Mouse (Mus musculus) forebrain, embryonic 14.5 days (tissue): ENCODE measurements around the gene Pitpnm1. TPM values are rescaled to one million over a fixed set of nuclear protein-coding genes. Genes with fewer than 3 reads are reported as not detected.
A peak's percentile ranks its signal among the peaks of the same experiment; 100 is the strongest.

Source experiments
- ATAC-seq: fragments of 200-750 bp; cut with Nextera tagmentation; 2 replicates; pipeline ENCODE4 v1.8.0; 2017; ENCODE audit warnings: mild to moderate bottlenecking, moderate library complexity
- DNase-seq: peaks from one replicate; pipeline ENCODE4 v3.0.0-alpha.2; 2015; ENCODE audit warnings: low spot score
- H3K27ac ChIP-seq: fragments of 300-500 bp; sonication (generic); 2 replicates; pipeline ENCODE4 v1.5.1; 2014; ENCODE audit warnings: low read depth, mild to moderate bottlenecking, control low read depth, low read length, moderate library complexity
- H3K27me3 ChIP-seq: fragments of 300-500 bp; sonication (generic); replicated peaks from 2 replicates; pipeline ENCODE4 v1.6.1; 2014; ENCODE audit warnings: low read length, control low read depth, mixed read lengths; ENCODE audit not compliant: control insufficient read depth, insufficient read depth
- H3K36me3 ChIP-seq: fragments of 300-500 bp; sonication (generic); 2 replicates; pipeline ENCODE4 v1.6.1; 2014; ENCODE audit warnings: low read length, control low read depth; ENCODE audit not compliant: control insufficient read depth, insufficient read depth
- H3K4me1 ChIP-seq: fragments of 300-500 bp; sonication (generic); 2 replicates; pipeline ENCODE4 v1.6.1; 2014; ENCODE audit warnings: antibody characterized with exemption, low read length, control low read depth; ENCODE audit not compliant: control insufficient read depth, insufficient read depth
- H3K4me2 ChIP-seq: fragments of 300-500 bp; sonication (generic); 2 replicates; pipeline ENCODE4 v1.6.1; 2014; ENCODE audit warnings: mild to moderate bottlenecking, control low read depth, low read length
- H3K4me3 ChIP-seq: fragments of 300-500 bp; sonication (generic); 2 replicates; pipeline ENCODE4 v1.5.1; 2014; ENCODE audit warnings: low read depth, low read length, control low read depth
- H3K9ac ChIP-seq: fragments of 300-500 bp; sonication (generic); 2 replicates; pipeline ENCODE4 v1.6.1; 2014; ENCODE audit warnings: mild to moderate bottlenecking, low read length, control low read depth, moderate library complexity
- H3K9me3 ChIP-seq: fragments of 300-500 bp; sonication (generic); replicated peaks from 2 replicates; pipeline ENCODE4 v1.6.1; 2016; ENCODE audit warnings: low read length, control low read depth, mixed read lengths; ENCODE audit not compliant: control insufficient read depth
- WGBS: fragments of 180-500 bp; shearing (Covaris S2); extraction: QIAGEN DNeasy Blood & Tissue Kit; methylation state at CpG from one replicate; pipeline ENCODE4 v1.1.7; 2014; 5-methylcytosine and 5-hydroxymethylcytosine counted together
- polyA plus RNA-seq: library from polyadenylated mRNA; unstranded; fragments of >200 nt; fragmentation: Nextera tagmentation; extraction: Ambion mirVana; gene quantifications from 2 replicates; pipeline ENCODE4 v1.2.1, GENCODE M21; 2014

Gene Pitpnm1
- polyA plus RNA-seq, 1 experiment from 2014 or later = 29.1 TPM

DNA sequence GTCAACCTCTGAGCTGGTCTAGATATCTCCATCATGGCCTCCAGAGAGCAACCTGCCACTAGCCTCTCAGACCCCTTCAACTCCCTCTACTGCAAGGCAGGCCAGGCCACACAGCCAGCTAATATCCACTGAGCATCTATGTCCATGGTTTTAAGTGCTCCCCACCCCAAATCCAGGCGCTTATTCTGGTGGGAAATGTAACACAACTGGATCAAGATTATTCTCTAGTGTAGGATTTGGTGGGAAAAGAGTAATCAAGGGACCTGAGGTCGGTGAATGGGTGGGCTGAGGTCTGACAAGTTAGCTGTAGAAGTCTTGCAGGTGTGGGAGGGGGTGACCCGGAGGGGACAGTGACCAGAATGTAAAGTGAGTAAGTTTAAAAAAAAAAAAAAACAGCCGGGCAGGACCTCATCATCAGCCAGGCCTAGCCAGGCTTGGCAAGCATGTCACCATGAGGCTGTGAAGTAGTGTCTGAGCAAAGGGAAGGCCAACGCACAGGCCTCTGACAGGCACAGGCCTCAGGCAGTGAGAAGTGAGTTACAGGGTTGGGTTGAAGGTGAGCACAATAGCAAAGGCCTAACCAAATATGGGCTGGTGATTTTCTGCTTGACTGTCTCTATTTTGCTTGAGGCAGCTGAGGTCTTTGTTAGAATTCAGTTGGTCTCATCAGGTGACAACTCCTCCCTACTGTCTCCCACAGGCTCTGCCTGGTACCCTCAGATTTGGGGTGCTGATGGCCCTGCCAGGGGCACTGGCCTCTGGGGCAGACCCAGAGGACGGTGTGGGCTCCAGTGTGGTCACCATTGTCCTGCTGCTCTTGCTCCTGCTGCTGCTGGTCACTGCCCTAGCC lies 55.6 kb downstream of the Pitpnm1 start:
- H3K4me3 ChIP-seq = no peak overlapping the region
- no peak for DNase-seq
- H3K9ac ChIP-seq = no peak overlapping the region
- no peak overlapping the region for H3K4me2 ChIP-seq
- H3K9me3 ChIP-seq = no peaks in the 10 kb centered on the region
- WGBS = 63% methylated on average over 6 of the region's 6 CpGs
- peaks cover 76% of the 10 kb centered on the region for H3K36me3 ChIP-seq
- no peaks in the 10 kb centered on the region for H3K4me1 ChIP-seq
- ATAC-seq = no peak
- H3K27ac ChIP-seq = no peak overlapping the region
- no peaks in the 10 kb centered on the region for H3K27me3 ChIP-seq

GRCm38 (mm10) chr19:4156073-4156579 lies 56.3 kb downstream of the Pitpnm1 start:
- WGBS = 72% methylated on average over 20 of the region's 20 CpGs
- Histone ChIP-seq H3K4me1 (no peaks in the 10 kb centered on the region), H3K36me3 (peaks cover 75% of the 10 kb centered on the region), H3K27me3 (no peaks in the 10 kb centered on the region), H3K4me2 (no peak overlapping the region), H3K27ac (no peak overlapping the region), H3K9me3 (no peaks in the 10 kb centered on the region), H3K4me3 (no peak overlapping the region), H3K9ac (no peak overlapping the region)
- DNase-seq (no peak), ATAC-seq (no peak)

- H3K9ac ChIP-seq = no peak overlapping the region
- DNase-seq (no peak), ATAC-seq (no peak)
- WGBS = 88% methylated on average over 12 of the region's 12 CpGs
- H3K4me2 ChIP-seq = no peak overlapping the region
- no peak overlapping the region for H3K4me3 ChIP-seq
- H3K27ac ChIP-seq = no peak overlapping the region
- H3K4me1 ChIP-seq = no peaks in the 10 kb centered on the region
- no peaks in the 10 kb centered on the region for H3K27me3 ChIP-seq
- H3K9me3 ChIP-seq = no peaks in the 10 kb centered on the region
- peaks cover 74% of the 10 kb centered on the region for H3K36me3 ChIP-seq
These were observed 57.0 kb downstream of the Pitpnm1 start for GRCm38 (mm10) chr19:4156771-4157170.

- peaks cover 10% of the 10 kb centered on the region for H3K4me1 ChIP-seq
- H3K9ac ChIP-seq = no peak overlapping the region
- no peak overlapping the region for H3K4me3 ChIP-seq
- DNase-seq = no peak
- H3K36me3 ChIP-seq = peaks cover 56% of the 10 kb centered on the region
- no peak overlapping the region for H3K4me2 ChIP-seq
- WGBS = 95% methylated on average over 8 of the region's 8 CpGs
- H3K27ac ChIP-seq = no peak overlapping the region
- H3K27me3 ChIP-seq = no peaks in the 10 kb centered on the region
- no peaks in the 10 kb centered on the region for H3K9me3 ChIP-seq
- no peak for ATAC-seq
These were observed 59.3 kb downstream of the Pitpnm1 start for GRCm38 (mm10) chr19:4159049-4159448.

DNA sequence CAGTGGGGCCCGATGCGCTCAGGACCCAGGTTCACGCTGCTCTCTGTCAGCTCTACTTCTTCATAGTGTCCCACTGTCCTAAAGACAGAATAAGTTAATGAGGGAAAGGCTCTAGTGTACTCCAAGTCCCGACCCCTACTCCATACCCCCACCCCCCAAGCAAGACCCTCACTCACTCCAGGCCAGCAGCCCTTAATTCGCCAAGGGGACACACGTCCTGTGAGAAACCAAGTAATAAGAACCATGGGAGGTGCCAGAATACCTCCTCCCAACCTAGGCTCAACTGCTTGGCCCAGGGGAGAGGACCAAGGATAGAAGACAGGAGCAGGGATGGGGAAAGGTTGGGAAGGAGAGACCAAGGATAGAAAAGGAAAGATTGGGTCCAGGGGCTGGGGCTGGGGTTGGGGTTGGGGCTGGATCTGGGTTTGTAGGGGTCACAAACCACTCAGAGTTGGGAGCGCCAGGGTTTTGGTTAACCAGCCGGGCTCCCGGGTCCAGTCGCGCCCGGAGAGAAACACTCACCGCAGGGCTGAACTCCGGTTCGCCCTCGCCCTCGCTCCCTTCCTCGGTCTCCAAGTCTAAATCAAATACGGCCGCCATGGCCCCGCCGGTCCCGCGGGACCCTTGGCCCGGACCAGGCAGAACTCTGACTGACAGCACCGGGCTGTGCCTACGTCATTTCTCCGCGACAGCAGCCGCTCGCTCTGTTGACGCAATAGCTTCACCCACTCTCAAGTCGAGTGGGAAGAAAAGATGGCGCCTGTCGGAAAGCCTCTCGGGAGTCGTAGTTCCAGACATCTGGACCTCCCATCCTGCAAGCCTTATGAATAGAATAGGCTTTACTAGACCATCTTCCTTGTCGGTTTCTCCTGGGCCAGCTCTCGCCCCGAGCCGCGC lies 63.1 kb downstream of the Pitpnm1 start, which contains the start of gene Rps6kb2:
Gene Rps6kb2 (minus strand): TSS at position 709 of the 897 bp plus-strand sequence.
- H3K27ac ChIP-seq = peak within 1 kb of the TSS; percentile 80
- ATAC-seq = peak; percentile 95
- no peaks in the 10 kb centered on the region for H3K9me3 ChIP-seq
- no peaks in the 10 kb centered on the region for H3K27me3 ChIP-seq
- peaks cover 31% of the 10 kb centered on the region for H3K36me3 ChIP-seq
- WGBS = 6% methylated on average over 42 of the region's 42 CpGs
- H3K4me3 ChIP-seq = peak within 1 kb of the TSS; percentile 68
- H3K4me2 ChIP-seq = peak within 1 kb of the TSS; percentile 97
- peak within 1 kb of the TSS; percentile 74 for H3K9ac ChIP-seq
- DNase-seq = peak; percentile 99
- peaks cover 10% of the 10 kb centered on the region for H3K4me1 ChIP-seq

DNA sequence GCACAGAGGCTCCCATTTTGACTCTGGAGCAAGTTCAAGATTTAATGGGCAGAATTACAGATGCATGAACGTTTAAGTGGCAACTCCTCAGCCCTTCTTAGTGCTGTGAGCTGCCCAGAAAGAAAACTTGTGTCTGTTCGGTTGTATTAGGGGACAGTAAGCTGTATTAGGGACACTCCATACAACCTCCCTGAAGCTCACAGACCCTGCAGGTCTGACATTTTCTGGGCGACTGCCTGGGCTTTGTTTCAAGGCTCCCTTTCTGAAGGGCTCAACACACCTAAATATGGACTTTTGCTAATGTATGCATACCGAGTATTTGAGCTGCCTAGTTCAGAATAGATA lies 63.7 kb downstream of the Pitpnm1 start:
- ATAC-seq = peak; percentile 30; the same call in 1 of the 2 replicates
- Histone ChIP-seq H3K4me2 (peak overlapping the region; percentile 97), H3K9me3 (no peaks in the 10 kb centered on the region), H3K36me3 (peaks cover 25% of the 10 kb centered on the region), H3K27me3 (no peaks in the 10 kb centered on the region), H3K4me3 (peak overlapping the region; percentile 68), H3K9ac (peak overlapping the region; percentile 74), H3K4me1 (peaks cover 10% of the 10 kb centered on the region), H3K27ac (peak overlapping the region; percentile 80)
- no peak for DNase-seq
- 31% methylated on average over 4 of the region's 4 CpGs for WGBS

Other genes starting within 250 kb of the Pitpnm1 start
- 32.0 and 49.5 TPM in 2 replicates for gene Chka, start 248.2 kb upstream of the Pitpnm1 start, polyA plus RNA-seq
- gene Tcirg1, start 192.9 kb upstream of the Pitpnm1 start, polyA plus RNA-seq = 5.8 and 9.1 TPM in 2 replicates
- gene Ndufs8, start 187.2 kb upstream of the Pitpnm1 start, polyA plus RNA-seq = 243 and 301 TPM in 2 replicates
- gene Aldh3b1, start 170.2 kb upstream of the Pitpnm1 start, polyA plus RNA-seq = 1.9 and 2.0 TPM in 2 replicates
- 7.5 and 9.4 TPM in 2 replicates for gene Unc93b1, start 164.8 kb upstream of the Pitpnm1 start, polyA plus RNA-seq
- gene Aldh3b3, start 141.4 kb upstream of the Pitpnm1 start, polyA plus RNA-seq = not detected in 2 replicates
- gene Aldh3b2, start 127.7 kb upstream of the Pitpnm1 start, polyA plus RNA-seq = 0.36 and 0.42 TPM in 2 replicates
- gene Acy3, start 113.4 kb upstream of the Pitpnm1 start, polyA plus RNA-seq = 1.8 and 2.3 TPM in 2 replicates
- gene Tbx10, start 107.2 kb upstream of the Pitpnm1 start, polyA plus RNA-seq = not detected in 2 replicates
- 35.6 and 41.1 TPM in 2 replicates for gene Nudt8, start 99.4 kb upstream of the Pitpnm1 start, polyA plus RNA-seq
- gene Gm49405, start 99.4 kb upstream of the Pitpnm1 start, polyA plus RNA-seq = 2.2 and 3.8 TPM in 2 replicates
- gene Doc2g, start 96.7 kb upstream of the Pitpnm1 start, polyA plus RNA-seq = 3.2 and 5.4 TPM in 2 replicates
- gene Ndufv1, start 87.2 kb upstream of the Pitpnm1 start, polyA plus RNA-seq = 238 and 254 TPM in 2 replicates
- 369 and 398 TPM in 2 replicates for gene Gstp1, start 62.0 kb upstream of the Pitpnm1 start, polyA plus RNA-seq
- 1.2 and 4.2 TPM in 2 replicates for gene Gstp2, start 54.0 kb upstream of the Pitpnm1 start, polyA plus RNA-seq
- not detected in 2 replicates for gene Gstp3, start 40.4 kb upstream of the Pitpnm1 start, polyA plus RNA-seq
- not detected in 2 replicates for gene Cabp2, start 18.4 kb upstream of the Pitpnm1 start, polyA plus RNA-seq
- 88.6 and 91.7 TPM in 2 replicates for gene Cdk2ap2, start 2.8 kb upstream of the Pitpnm1 start, polyA plus RNA-seq
- 85.2 and 94.4 TPM in 2 replicates for gene Aip, start 25.9 kb downstream of the Pitpnm1 start, polyA plus RNA-seq
- not detected in 2 replicates for gene Gpr152, start 39.8 kb downstream of the Pitpnm1 start, polyA plus RNA-seq
- 0.08 and 0.12 TPM in 2 replicates for gene Cabp4, start 44.0 kb downstream of the Pitpnm1 start, polyA plus RNA-seq
- 134 and 154 TPM in 2 replicates for gene Coro1b, start 48.6 kb downstream of the Pitpnm1 start, polyA plus RNA-seq
- gene Ptprcap, start 53.6 kb downstream of the Pitpnm1 start, polyA plus RNA-seq = 0.24 TPM in 1 of 2 replicates, not detected in the other
- 32.3 and 35.5 TPM in 2 replicates for gene Rps6kb2, start 63.4 kb downstream of the Pitpnm1 start, polyA plus RNA-seq
- 3.9 and 4.2 TPM in 2 replicates for gene Carns1, start 75.5 kb downstream of the Pitpnm1 start, polyA plus RNA-seq
- 0.52 and 0.80 TPM in 2 replicates for gene Tbc1d10c, start 91.3 kb downstream of the Pitpnm1 start, polyA plus RNA-seq
- gene Ppp1ca, start 92.1 kb downstream of the Pitpnm1 start, polyA plus RNA-seq = 608 and 689 TPM in 2 replicates
- 25.5 and 25.7 TPM in 2 replicates for gene Rad9a, start 101.7 kb downstream of the Pitpnm1 start, polyA plus RNA-seq
- 0.61 and 0.85 TPM in 2 replicates for gene Clcf1, start 114.2 kb downstream of the Pitpnm1 start, polyA plus RNA-seq
- gene AC109138.7, start 114.4 kb downstream of the Pitpnm1 start, polyA plus RNA-seq = not detected in 2 replicates
- 17.6 and 19.0 TPM in 2 replicates for gene Pold4, start 131.9 kb downstream of the Pitpnm1 start, polyA plus RNA-seq
- 4.0 and 4.3 TPM in 2 replicates for gene Ssh3, start 169.2 kb downstream of the Pitpnm1 start, polyA plus RNA-seq
- 16.3 and 23.9 TPM in 2 replicates for gene Ankrd13d, start 183.1 kb downstream of the Pitpnm1 start, polyA plus RNA-seq
- 17.1 and 21.0 TPM in 2 replicates for gene Grk2, start 206.2 kb downstream of the Pitpnm1 start, polyA plus RNA-seq